Mouse (Mus musculus) lung, postnatal 0 days (tissue): Measurements from ENCODE around the gene Iqcc. TPM values are rescaled to one million over a fixed set of nuclear protein-coding genes. Genes with fewer than 3 reads are reported as not detected.
A peak's percentile ranks its signal among the peaks of the same experiment; 100 is the strongest.

Experiments
- ATAC-seq: fragments of 200-750 bp; cut with Nextera tagmentation; 2 replicates; pipeline ENCODE4 v1.8.0; 2017; ENCODE audit warnings: moderate library complexity
- DNase-seq: peaks from one replicate; pipeline ENCODE4 v3.0.0-alpha.2; 2016; ENCODE audit warnings: low spot score
- H3K27ac ChIP-seq: fragments of 300-500 bp; sonication (generic); 2 replicates; pipeline ENCODE4 v1.5.1; 2014; ENCODE audit warnings: antibody characterized with exemption, mild to moderate bottlenecking, low read length, mixed read lengths
- H3K27me3 ChIP-seq: fragments of 300-500 bp; sonication (generic); replicated peaks from 2 replicates; pipeline ENCODE4 v1.6.1; 2014; ENCODE audit warnings: low read length, mixed read lengths; ENCODE audit not compliant: insufficient read depth
- H3K36me3 ChIP-seq: fragments of 300-500 bp; sonication (generic); 2 replicates; pipeline ENCODE4 v1.6.1; 2014; ENCODE audit warnings: low read length, mixed read lengths; ENCODE audit not compliant: insufficient read depth
- H3K4me1 ChIP-seq: fragments of 300-500 bp; sonication (generic); 2 replicates; pipeline ENCODE4 v1.6.1; 2014; ENCODE audit warnings: antibody characterized with exemption, low read depth, low read length, mixed read lengths; ENCODE audit not compliant: insufficient read depth
- H3K4me2 ChIP-seq: fragments of 300-500 bp; sonication (generic); replicated peaks from 2 replicates; pipeline ENCODE4 v1.6.1; 2014; ENCODE audit warnings: low read depth, mild to moderate bottlenecking, low read length, moderate library complexity, mixed read lengths
- H3K4me3 ChIP-seq: fragments of 300-500 bp; sonication (generic); 2 replicates; pipeline ENCODE4 v1.5.1; 2014; ENCODE audit warnings: low read depth, low read length
- H3K9ac ChIP-seq: fragments of 300-500 bp; sonication (generic); replicated peaks from 2 replicates; pipeline ENCODE4 v1.6.1; 2014; ENCODE audit warnings: low read depth, mild to moderate bottlenecking
- H3K9me3 ChIP-seq: fragments of 300-500 bp; sonication (generic); 2 replicates; pipeline ENCODE4 v1.6.1; 2016; ENCODE audit warnings: low read length, mixed read lengths
- CTCF ChIP-seq: IDR thresholded peaks from 2 replicates; pipeline ENCODE4 v1.5.1; 2016; ENCODE audit warnings: antibody characterized with exemption, mild to moderate bottlenecking
- EP300 ChIP-seq: IDR thresholded peaks from 2 replicates; pipeline ENCODE4 v1.6.1; 2016; ENCODE audit warnings: antibody characterized with exemption, mild to moderate bottlenecking, control low read depth
- WGBS: fragments of 180-500 bp; shearing (Covaris S2); extraction: QIAGEN DNeasy Blood & Tissue Kit; methylation state at CpG from one replicate; pipeline ENCODE4 v1.1.7; 2014; 5-methylcytosine and 5-hydroxymethylcytosine counted together
- polyA plus RNA-seq: library from polyadenylated mRNA; unstranded; fragments of >200 nt; fragmentation: Nextera tagmentation; extraction: Ambion mirVana; gene quantifications from 2 replicates; pipeline ENCODE4 v1.2.1, GENCODE M21; 2015

Iqcc gene
- polyA plus RNA-seq, 1 experiment from 2014 or later: 27.8 TPM

GRCm38 (mm10) chr4:129610026-129610425 lies 8.9 kb downstream of the Iqcc start:
- Histone ChIP-seq H3K4me3 (no peak overlapping the region), H3K27ac (no peak overlapping the region), H3K9ac (no peak overlapping the region), H3K27me3 (no peaks in the 10 kb centered on the region), H3K9me3 (no peaks in the 10 kb centered on the region), H3K4me1 (no peaks in the 10 kb centered on the region), H3K36me3 (peaks cover 9% of the 10 kb centered on the region; the same call in 1 of the 2 replicates), H3K4me2 (no peak overlapping the region)
- WGBS: 81% methylated on average over 4 of the region's 4 CpGs
- ATAC-seq (no peak), DNase-seq (no peak)
- TF ChIP-seq CTCF (no peak), EP300 (no peak)

DNA sequence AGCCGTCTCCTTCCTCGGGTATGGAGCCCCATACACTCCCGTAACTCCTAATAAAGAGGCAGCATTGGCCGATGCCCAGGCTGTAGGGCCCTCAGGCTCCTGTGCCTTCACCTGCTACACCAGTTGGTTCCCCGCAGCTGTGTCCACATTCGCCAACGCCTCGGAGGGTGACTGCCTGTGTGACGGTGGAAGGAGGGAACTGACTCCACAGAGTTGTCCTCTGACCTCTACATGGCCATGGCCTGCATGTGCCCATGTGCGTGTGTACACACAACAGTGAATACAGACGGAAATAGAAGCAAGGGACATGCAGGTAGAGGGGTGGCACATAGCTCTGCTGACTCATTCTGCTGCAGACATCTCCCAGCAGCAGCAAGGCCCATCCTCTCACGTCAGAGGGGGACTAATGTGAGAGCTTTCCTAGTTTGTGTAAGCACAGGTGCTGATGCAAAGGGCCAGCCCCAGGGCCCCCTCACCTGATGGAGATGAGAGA lies 9.7 kb downstream of the Iqcc start:
- no peak overlapping the region for H3K4me2 ChIP-seq
- H3K4me3 ChIP-seq: no peak overlapping the region
- H3K9me3 ChIP-seq: no peaks in the 10 kb centered on the region
- no peak overlapping the region for H3K9ac ChIP-seq
- WGBS: 72% methylated on average over 12 of the region's 12 CpGs
- H3K27ac ChIP-seq: no peak overlapping the region
- H3K27me3 ChIP-seq: no peaks in the 10 kb centered on the region
- ATAC-seq (0 out of 2 replicates have a peak, but pooled peaks have one; percentile 10), DNase-seq (no peak)
- no peak for TF ChIP-seq EP300
- no peak for TF ChIP-seq CTCF
- H3K36me3 ChIP-seq: peaks cover 11% of the 10 kb centered on the region; the same call in 1 of the 2 replicates
- no peaks in the 10 kb centered on the region for H3K4me1 ChIP-seq

DNA sequence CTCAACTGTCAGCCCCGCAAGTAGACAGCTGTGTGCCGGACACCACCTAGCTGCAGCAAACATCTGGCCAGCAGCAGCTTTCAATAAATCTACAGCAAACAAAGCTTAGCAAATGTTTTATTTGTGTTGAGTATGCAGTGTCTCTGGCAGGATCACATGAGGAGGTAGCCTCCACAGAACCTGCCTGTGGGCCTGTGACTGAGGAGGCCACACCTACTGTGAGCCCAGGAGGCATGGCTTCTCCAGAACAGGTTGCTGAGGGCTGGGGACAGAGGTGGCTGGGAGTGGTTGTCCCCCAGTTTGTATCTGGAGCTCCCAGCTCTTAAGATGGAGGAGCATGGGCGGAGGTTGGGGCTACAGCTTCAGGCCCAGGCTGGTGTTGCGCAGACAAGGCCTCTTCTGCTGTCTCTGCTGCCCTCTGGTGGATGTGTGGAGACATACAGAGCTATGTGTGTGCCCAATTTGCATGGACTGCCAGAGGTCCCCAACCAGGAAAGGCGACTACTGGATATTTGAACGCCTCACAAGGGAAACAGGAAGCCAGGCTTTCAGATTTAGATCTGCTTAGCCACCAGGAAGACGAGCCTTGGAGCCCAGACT lies 10.4 kb downstream of the Iqcc start:
- peak; percentile 94 for ATAC-seq
- 31% methylated on average over 7 of the region's 7 CpGs for WGBS
- Histone ChIP-seq H3K4me3 (no peak overlapping the region), H3K9me3 (no peaks in the 10 kb centered on the region), H3K9ac (no peak overlapping the region), H3K27me3 (no peaks in the 10 kb centered on the region), H3K4me1 (no peaks in the 10 kb centered on the region), H3K27ac (no peak overlapping the region), H3K36me3 (peaks cover 14% of the 10 kb centered on the region; the same call in 1 of the 2 replicates), H3K4me2 (no peak overlapping the region)
- no peak for TF ChIP-seq EP300
- TF ChIP-seq CTCF: peak; percentile 97
- peak; percentile 94 for DNase-seq

GRCm38 (mm10) chr4:129600233-129601158 lies 18.4 kb downstream of the Iqcc start, which contains the start of the genes Eif3i and Tmem234:
TSS of gene Eif3i (minus strand) at chr4:129600648.
TSS of gene Tmem234 (plus strand) at chr4:129600668.
- H3K4me1 ChIP-seq: peaks cover 15% of the 10 kb centered on the region; the same call in 1 of the 2 replicates
- no peaks in the 10 kb centered on the region for H3K27me3 ChIP-seq
- H3K9me3 ChIP-seq: no peaks in the 10 kb centered on the region
- TF ChIP-seq CTCF (peak; percentile 37), EP300 (no peak)
- WGBS: under 1% methylated on average over 71 of the region's 74 CpGs
- peak within 1 kb of the TSS; percentile 97 for H3K4me2 ChIP-seq
- ATAC-seq (peak; percentile 94), DNase-seq (peak; percentile 92)
- peak within 1 kb of the TSS; percentile 85 for H3K4me3 ChIP-seq
- peak within 1 kb of the TSS; percentile 79 for H3K27ac ChIP-seq
- H3K36me3 ChIP-seq: peaks cover 5% of the 10 kb centered on the region; the same call in 1 of the 2 replicates
- H3K9ac ChIP-seq: peak within 1 kb of the TSS; percentile 80

DNA sequence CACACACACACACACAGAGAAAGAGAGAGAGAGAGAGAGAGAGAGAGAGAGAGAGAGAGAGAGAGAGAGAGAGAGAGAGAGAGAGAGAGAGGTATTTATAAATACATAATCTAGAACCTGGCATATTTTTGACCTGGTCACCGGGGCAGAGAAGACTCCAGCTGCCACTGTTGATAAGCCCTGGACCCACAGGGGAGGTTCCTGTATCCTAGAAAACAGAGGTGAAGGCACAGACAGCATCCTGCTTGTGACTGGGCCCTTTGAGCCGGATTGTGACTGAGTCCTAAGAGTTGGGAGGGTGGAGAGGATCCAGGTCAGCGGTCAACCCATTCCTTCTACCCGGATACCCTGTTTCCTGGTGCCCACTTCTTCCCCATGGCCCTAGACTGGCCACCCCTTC lies 30.0 kb downstream of the Iqcc start:
- H3K36me3 ChIP-seq: peaks cover 21% of the 10 kb centered on the region
- 69% methylated on average over 4 of the region's 4 CpGs for WGBS
- H3K9me3 ChIP-seq: no peaks in the 10 kb centered on the region
- TF ChIP-seq CTCF (no peak), EP300 (no peak)
- H3K4me1 ChIP-seq: peaks cover 6% of the 10 kb centered on the region; the same call in 1 of the 2 replicates
- no peak overlapping the region for H3K4me3 ChIP-seq
- H3K27me3 ChIP-seq: no peaks in the 10 kb centered on the region
- no peak overlapping the region for H3K4me2 ChIP-seq
- no peak overlapping the region for H3K27ac ChIP-seq
- no peak overlapping the region for H3K9ac ChIP-seq
- DNase-seq (no peak), ATAC-seq (no peak)

GRCm38 (mm10) chr4:129586943-129587342 lies 32.0 kb downstream of the Iqcc start:
- 38% methylated on average over 1 of the region's 1 CpGs for WGBS

More at GRCm38 (mm10) chr4:129586943-129587342, 32.0 kb downstream of the Iqcc start:
- no peaks in the 10 kb centered on the region for H3K27me3 ChIP-seq
- no peak for ATAC-seq
- no peak for TF ChIP-seq CTCF
- TF ChIP-seq EP300: no peak
- no peak overlapping the region for H3K27ac ChIP-seq
- H3K36me3 ChIP-seq: peaks cover 9% of the 10 kb centered on the region
- no peak overlapping the region for H3K4me2 ChIP-seq
- peaks cover 6% of the 10 kb centered on the region; the same call in 1 of the 2 replicates for H3K4me1 ChIP-seq
- no peak for DNase-seq
- H3K9ac ChIP-seq: no peak overlapping the region
- H3K4me3 ChIP-seq: no peak overlapping the region
- H3K9me3 ChIP-seq: no peaks in the 10 kb centered on the region
